Mouse (Mus musculus) T-helper 1 cell (primary cell): ENCODE results near the gene Commd6.
"Not testable (repeated sequence)": the region's sequence is repeated elsewhere in the genome, so short reads cannot be mapped to it uniquely, and the experiment has no call there.

Experiments
- in situ Hi-C: fragments of 300-600 bp; cut with MboI, MseI; formaldehyde crosslinking; loops from one replicate; pipeline ENCODE4 v1.15.1; 2025; ENCODE audit warnings: high pct_unique_total_duplicates

The Commd6 gene

GRCm38 (mm10) chr14:101610701-101611100, 29.8 kb downstream of the Commd6 start:
- in situ Hi-C loops, result loop anchor here (10.0 kb wide), 1 partner anchor 96 kb away; no protein-coding TSS in a partner anchor

GRCm38 (mm10) chr14:101608519-101609368, 31.7 kb downstream of the Commd6 start, which contains the start of gene Tbc1d4:
TSS of gene Tbc1d4 (minus strand) at chr14:101609191.
- in situ Hi-C loops, result no loop called here

- in situ Hi-C loops, result no loop called here
Observed at GRCm38 (mm10) chr14:101607631-101608518, 32.6 kb downstream of the Commd6 start.

GRCm38 (mm10) chr14:101605843-101606242, 34.6 kb downstream of the Commd6 start:
- in situ Hi-C loops, result no loop called here

- in situ Hi-C loops, result no loop called here
Observed at GRCm38 (mm10) chr14:101602851-101603250, 37.6 kb downstream of the Commd6 start.

- in situ Hi-C loops, result no loop called here
Observed at GRCm38 (mm10) chr14:101597096-101597715, 43.3 kb downstream of the Commd6 start.

- in situ Hi-C loops, result no loop called here
Observed at GRCm38 (mm10) chr14:101596691-101597090, 43.8 kb downstream of the Commd6 start.

- in situ Hi-C loops, result no loop called here
Observed at GRCm38 (mm10) chr14:101595301-101596080, 45.0 kb downstream of the Commd6 start.

- in situ Hi-C loops, result no loop called here
Observed at GRCm38 (mm10) chr14:101594001-101594400, 46.5 kb downstream of the Commd6 start.

GRCm38 (mm10) chr14:101593340-101593739, 47.1 kb downstream of the Commd6 start:
- in situ Hi-C loops, result no loop called here

GRCm38 (mm10) chr14:101591101-101591500, 49.4 kb downstream of the Commd6 start:
- in situ Hi-C loops, result no loop called here

- in situ Hi-C loops, result not testable (repeated sequence)
Observed at GRCm38 (mm10) chr14:101588209-101588991, 52.1 kb downstream of the Commd6 start.

GRCm38 (mm10) chr14:101587366-101588040, 53.0 kb downstream of the Commd6 start:
- in situ Hi-C loops, result not testable (repeated sequence)

GRCm38 (mm10) chr14:101586096-101586495, 54.4 kb downstream of the Commd6 start:
- in situ Hi-C loops, result no loop called here
